Mouse (Mus musculus): ENCODE measurements around the gene Large2. TPM values are rescaled to one million over a fixed set of nuclear protein-coding genes. Genes with fewer than 3 reads are reported as not detected.

Gene Large2
- total RNA-seq, 2 experiments from 2014 or later: 0.45 to 0.64 TPM

DNA sequence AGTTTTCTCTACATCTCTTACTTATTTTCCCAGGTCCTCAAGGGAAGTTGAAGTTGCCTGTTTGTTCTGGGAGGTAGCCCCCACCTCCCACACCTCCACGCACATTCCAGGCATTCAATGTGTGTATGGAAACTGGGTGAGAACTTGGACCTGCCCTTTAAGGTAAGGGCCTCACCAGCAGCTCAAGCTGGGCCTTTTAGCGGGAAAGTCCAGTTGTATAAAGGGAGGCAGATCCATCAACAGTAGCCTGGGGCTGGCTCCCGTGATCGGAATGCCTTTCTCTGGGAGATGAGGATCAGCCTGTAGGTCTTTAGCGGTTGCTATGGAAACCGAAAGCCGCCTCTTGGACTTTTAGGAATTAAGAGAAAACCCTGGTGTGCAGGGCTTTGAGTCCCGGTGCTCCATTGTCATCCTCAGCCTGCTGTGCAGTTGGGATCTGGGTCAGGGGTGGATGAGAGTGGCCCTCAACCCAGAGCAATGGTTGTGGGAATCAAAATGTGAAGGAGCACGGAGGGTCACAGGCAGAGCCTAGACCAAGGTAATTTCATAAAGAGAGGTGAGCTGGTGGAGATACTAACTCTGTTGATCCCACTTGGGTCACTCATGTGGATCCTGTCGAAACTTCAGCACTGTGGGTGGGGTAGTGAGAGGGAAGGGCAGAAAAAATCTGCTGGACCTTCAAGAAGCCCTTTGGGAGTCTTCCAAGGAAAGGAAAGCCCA, 2.5 kb downstream of the Large2 start:
- no peak for DNase-seq (ENCODE audit: low spot score in 2 of 2)

DNA sequence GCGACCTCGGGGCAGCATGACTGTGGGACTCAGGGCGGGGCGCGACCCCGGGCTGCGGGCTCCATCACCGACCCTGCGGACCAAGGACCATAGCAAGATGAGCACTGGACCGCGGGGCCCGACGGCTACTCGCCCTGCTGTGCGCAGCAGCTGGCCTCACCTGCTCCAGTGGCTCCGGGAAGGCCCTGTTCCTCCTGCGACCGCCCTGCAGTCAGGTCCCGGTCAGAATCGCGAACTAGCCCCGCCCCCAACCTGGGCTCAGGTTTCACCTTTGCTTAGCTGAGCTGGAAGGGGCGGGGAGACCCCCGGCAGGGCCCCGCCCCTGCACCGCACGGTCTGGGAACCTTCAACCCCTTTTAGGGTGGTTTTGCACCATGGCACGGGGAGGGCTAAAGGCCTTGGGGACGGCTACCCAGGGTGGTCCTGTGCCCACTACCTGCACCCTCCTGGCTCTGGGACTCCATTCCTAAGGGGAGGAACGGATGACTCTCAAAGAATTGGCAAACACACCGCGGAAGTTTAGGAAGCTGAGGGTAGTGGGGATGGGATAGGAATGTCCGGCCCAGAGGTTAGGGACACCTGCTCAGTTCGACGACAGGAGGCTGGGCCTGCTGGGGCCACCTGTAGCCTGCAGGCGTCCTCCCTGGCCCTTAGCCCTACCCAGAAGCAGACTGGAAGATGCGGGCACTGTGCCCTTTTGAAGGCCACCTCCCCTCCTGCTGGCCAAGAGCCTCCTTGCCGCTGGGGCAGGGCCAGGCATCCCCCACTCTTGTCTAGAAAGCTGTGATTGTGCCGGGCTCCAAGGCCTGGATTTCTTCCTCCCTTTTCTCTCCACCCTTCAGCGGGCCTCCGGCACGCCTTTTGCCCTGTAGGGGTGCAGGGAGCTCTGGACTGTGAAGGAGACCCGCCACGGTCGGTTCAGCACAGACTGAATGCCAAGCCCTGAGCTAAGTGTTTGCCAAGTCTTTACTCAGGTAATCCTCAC, 3.6 kb downstream of the Large2 start:
- DNase-seq (ENCODE audit: low spot score in 2 of 2): no peak

DNA sequence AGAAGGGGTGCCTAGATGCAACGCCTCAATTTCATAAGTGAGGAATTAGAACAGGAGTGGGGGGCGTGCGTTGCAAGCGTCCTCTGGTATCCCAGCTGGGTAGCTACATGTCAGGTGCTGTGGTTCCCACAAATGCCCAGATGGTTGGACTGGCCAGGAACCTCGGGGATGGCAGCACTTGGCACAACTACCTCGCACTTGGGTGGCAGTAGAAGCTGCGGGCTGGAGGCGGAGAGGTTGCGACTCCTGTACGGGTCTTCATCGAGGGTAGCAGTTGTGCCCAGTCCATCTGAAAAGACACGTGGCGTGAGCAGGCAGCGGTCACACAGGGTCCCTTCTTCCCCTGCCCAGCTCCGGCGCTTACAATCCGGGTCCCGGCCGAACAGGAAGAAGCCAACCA, 4.3 kb downstream of the Large2 start:
- DNase-seq (ENCODE audit: low spot score in 2 of 2): no peak

GRCm38 (mm10) chr2:92367383-92368029, 7.2 kb downstream of the Large2 start:
- DNase-seq (ENCODE audit: low spot score in 2 of 2): no peak

GRCm38 (mm10) chr2:92365568-92365967, 9.1 kb downstream of the Large2 start:
- DNase-seq (ENCODE audit: low spot score in 2 of 2): no peak

- DNase-seq (ENCODE audit: low spot score in 2 of 2): no peak
Observed at GRCm38 (mm10) chr2:92364086-92364485, 10.6 kb downstream of the Large2 start.

GRCm38 (mm10) chr2:92362571-92363228, 12.0 kb downstream of the Large2 start:
- DNase-seq (ENCODE audit: low spot score in 2 of 2): no peak

- DNase-seq (ENCODE audit: low spot score in 2 of 2): no peak
Observed at GRCm38 (mm10) chr2:92361795-92362194, 12.9 kb downstream of the Large2 start.

GRCm38 (mm10) chr2:92360893-92361292, 13.8 kb downstream of the Large2 start:
- no peak for DNase-seq (ENCODE audit: low spot score in 2 of 2)

- no peak for DNase-seq (ENCODE audit: low spot score in 2 of 2)
Observed at GRCm38 (mm10) chr2:92360186-92360823, 14.4 kb downstream of the Large2 start.

GRCm38 (mm10) chr2:92359301-92359700, 15.4 kb downstream of the Large2 start:
- DNase-seq (ENCODE audit: low spot score in 2 of 2): peak in 1 of 2 experiments; percentile 10

DNA sequence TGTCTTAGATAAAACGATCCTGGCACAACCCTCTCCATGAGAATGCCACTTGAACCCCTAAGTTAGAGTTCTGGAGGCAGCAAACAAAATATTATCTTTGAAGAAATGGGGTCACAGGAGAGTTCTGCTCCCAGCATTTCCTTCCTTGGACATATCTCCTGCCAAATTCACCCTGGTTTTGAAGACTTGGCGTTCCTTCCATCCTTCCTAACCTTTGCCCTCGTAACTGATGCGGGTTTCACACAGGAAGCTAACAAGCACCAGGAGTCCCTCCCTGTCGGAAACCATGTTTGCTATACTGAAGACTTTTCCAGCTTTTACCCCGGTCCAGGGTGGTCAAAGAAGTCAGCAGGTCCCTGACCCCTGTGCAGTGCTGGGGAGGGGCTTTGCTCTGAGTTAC, 20.4 kb downstream of the Large2 start:
- DNase-seq (ENCODE audit: low spot score in 2 of 2): no peak

DNA sequence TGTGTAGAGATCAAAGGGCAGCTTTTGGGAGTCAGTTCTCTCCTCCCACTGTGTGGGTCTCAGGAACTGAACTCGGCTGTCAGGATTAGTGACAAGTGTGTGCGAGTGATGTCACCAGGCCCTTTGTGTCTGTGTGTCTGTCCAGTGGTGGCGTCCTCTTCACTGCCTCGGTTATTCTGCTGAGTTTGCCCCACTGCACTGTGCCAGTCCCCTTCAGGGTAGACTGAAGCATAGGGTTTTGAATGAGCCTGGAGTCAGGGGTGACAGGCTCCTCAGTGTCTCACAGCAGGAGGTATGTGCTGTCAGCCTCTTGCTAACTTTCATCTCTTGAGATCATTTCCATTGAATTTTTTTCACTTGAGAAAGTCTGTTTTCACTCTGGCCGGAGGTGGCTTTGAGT, 21.3 kb downstream of the Large2 start:
- no peak for DNase-seq (ENCODE audit: low spot score in 2 of 2)

GRCm38 (mm10) chr2:92350686-92351085, 24.0 kb downstream of the Large2 start:
- no peak for DNase-seq (ENCODE audit: low spot score in 2 of 2)

DNA sequence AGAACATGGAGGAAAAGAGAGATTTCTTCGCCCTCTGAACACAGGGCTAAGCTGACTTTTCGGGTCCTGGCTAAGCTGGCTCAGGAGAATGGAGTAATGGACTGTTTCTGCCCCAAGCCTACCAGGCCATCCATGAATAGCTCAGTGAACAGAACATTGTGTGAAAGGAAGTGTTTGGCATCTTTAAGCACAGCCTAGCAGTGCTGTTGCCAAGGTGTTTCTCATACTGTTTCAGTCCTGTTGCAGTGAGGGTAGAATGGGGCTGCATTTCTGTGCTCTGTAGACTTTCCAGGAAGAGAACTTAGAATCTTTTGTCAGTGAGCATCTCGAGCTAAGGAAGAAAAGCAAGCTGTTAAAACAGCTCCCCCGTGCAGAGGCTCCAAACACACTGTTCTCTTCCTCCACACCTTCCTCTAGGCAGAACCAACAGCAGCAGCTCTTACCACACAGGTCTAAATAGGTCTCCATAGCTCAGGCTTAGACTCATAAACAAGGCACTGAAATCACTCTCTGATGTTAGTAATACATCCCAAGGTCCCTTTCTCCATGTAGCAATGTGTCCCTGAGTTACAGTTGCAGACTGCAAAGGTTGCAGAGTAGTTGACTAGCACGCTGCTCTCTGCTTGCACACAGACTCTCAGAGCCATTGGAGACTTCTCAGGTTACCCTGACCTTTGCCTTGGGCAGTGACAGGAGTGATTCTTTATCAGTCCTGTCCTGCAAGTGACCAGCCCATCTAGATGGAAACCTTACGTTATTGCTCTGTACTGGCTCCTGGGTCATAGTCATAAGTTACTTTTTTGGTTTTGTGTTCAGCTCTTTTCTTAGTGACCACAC, 24.9 kb downstream of the Large2 start:
- DNase-seq (ENCODE audit: low spot score in 2 of 2): no peak

- DNase-seq (ENCODE audit: low spot score in 2 of 2): no peak
Observed at GRCm38 (mm10) chr2:92347191-92347590, 27.5 kb downstream of the Large2 start.

DNA sequence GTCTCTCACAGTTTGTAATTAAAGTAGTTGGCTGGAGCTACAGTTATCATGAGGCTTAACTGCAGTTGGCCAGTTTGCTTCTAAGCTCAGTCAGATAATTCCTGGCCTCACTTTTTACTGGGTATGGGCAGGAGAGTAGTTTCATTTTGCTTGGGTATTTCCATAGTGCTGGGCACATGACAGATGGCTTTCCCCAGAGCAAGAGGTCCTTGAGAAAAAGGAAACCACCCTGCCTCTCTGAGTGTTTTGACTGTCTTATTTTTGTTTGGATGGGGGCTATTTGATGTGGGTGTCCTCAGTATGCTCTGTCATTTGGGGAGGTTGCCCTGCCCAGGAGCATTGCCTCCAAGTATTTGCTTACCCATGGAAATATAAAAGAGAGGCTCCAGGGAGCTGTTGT, 32.3 kb downstream of the Large2 start:
- DNase-seq (ENCODE audit: low spot score in 2 of 2): no peak

- DNase-seq (ENCODE audit: low spot score in 2 of 2): no peak
Observed at GRCm38 (mm10) chr2:92331871-92332270, 42.8 kb downstream of the Large2 start.

DNA sequence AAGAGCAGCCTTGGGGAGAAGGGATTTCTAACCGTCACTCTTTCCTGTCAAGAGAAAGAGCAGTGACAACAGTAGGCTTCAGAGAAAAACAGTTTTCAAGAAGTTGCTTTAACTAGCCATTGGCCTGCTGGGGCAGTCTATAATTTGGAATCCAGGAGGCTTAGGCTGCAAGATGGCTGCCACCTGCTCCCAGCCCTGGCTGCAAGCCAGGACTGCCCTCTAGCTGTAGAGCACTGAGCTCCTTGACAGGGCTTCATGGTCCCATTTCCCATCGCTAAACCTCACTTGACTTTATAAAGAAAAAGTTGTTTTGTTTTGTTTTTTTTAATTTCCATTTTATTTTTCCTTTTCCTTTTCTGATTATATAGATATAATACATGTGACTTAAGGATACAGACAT, 43.3 kb downstream of the Large2 start:
- no peak for DNase-seq (ENCODE audit: low spot score in 2 of 2)

DNA sequence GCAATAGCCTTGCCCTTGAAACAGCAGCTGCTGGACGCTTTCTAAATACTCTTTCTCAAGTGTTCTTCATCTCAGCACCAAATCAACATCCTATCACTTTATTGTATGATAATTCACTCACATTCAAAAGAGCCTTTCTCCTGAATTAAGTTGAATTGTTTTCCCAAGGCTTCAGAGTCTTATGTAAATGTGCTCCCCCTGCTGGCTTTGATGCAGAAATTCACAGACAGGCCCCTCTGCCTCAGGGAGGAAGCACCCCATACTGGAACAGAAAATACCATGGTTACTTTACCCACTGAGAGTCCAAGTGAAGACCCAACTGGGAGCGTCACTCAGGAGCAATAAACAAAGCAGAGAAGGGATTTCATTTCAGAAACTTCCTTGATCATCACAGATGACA, 43.8 kb downstream of the Large2 start:
- peak; percentile 45 to 46 for DNase-seq (ENCODE audit: low spot score in 2 of 2)

All from layer of hippocampus, postnatal 10 days (tissue).